Mouse (Mus musculus) 3T3-L1 (cell line): ENCODE measurements around the gene Mrpl22.
A peak's percentile ranks its signal among the peaks of the same experiment; 100 is the strongest.
"Not testable (repeated sequence)": the region's sequence is repeated elsewhere in the genome, so short reads cannot be mapped to it uniquely, and the experiment has no call there.

Experiments
- DNase-seq: peaks from one replicate; pipeline ENCODE4 v3.0.0-alpha.2; 2015; ENCODE audit warnings: low read depth, low spot score

Mrpl22 gene

GRCm38 (mm10) chr11:58180756-58181155 is 9.3 kb downstream of the Mrpl22 start:
- DNase-seq = no peak

- DNase-seq = no peak
These were observed 12.1 kb downstream of the Mrpl22 start for GRCm38 (mm10) chr11:58183579-58183978.

GRCm38 (mm10) chr11:58189675-58190074 is 18.2 kb downstream of the Mrpl22 start:
- DNase-seq = no peak

- DNase-seq = no peak
These were observed 21.9 kb downstream of the Mrpl22 start for GRCm38 (mm10) chr11:58193326-58193725.

- DNase-seq = no peak
These were observed 22.5 kb downstream of the Mrpl22 start for GRCm38 (mm10) chr11:58193860-58194520.

- DNase-seq = no peak
These were observed 27.2 kb downstream of the Mrpl22 start for GRCm38 (mm10) chr11:58198663-58199062.

- peak; percentile 49 for DNase-seq
These were observed 28.0 kb downstream of the Mrpl22 start, which contains the start of the genes Igtp and Irgm2 for GRCm38 (mm10) chr11:58199229-58200037. Gene Igtp, plus strand, starts transcription at chr11:58199556. Gene Irgm2, plus strand, starts transcription at chr11:58199618.

GRCm38 (mm10) chr11:58200226-58200625 is 28.8 kb downstream of the Mrpl22 start:
- no peak for DNase-seq

GRCm38 (mm10) chr11:58201052-58201451 is 29.6 kb downstream of the Mrpl22 start:
- DNase-seq = no peak

GRCm38 (mm10) chr11:58210321-58210886 is 38.9 kb downstream of the Mrpl22 start:
- peak; percentile 20 for DNase-seq

- peak; percentile 19 for DNase-seq
These were observed 39.7 kb downstream of the Mrpl22 start for GRCm38 (mm10) chr11:58211062-58211681.

GRCm38 (mm10) chr11:58211682-58212067 is 40.2 kb downstream of the Mrpl22 start:
- DNase-seq = no peak

GRCm38 (mm10) chr11:58213673-58214342 is 42.3 kb downstream of the Mrpl22 start:
- no peak for DNase-seq

GRCm38 (mm10) chr11:58214391-58215048 is 43.1 kb downstream of the Mrpl22 start:
- DNase-seq = peak; percentile 89

- DNase-seq = not testable (repeated sequence)
These were observed 43.6 kb downstream of the Mrpl22 start for GRCm38 (mm10) chr11:58215049-58215430.

- no peak for DNase-seq
These were observed 44.4 kb downstream of the Mrpl22 start for GRCm38 (mm10) chr11:58215814-58216213.

- peak; percentile 19 for DNase-seq
These were observed 45.4 kb downstream of the Mrpl22 start for GRCm38 (mm10) chr11:58216823-58217222.

GRCm38 (mm10) chr11:58223751-58224150 is 52.3 kb downstream of the Mrpl22 start:
- no peak for DNase-seq

GRCm38 (mm10) chr11:58224313-58224712 is 52.9 kb downstream of the Mrpl22 start:
- no peak for DNase-seq

GRCm38 (mm10) chr11:58224872-58225271 is 53.4 kb downstream of the Mrpl22 start:
- not testable (repeated sequence) for DNase-seq

GRCm38 (mm10) chr11:58225655-58226054 is 54.2 kb downstream of the Mrpl22 start:
- DNase-seq = peak; percentile 87
